Mouse (Mus musculus) midbrain, embryonic 12.5 days (tissue): ENCODE measurements at regions not wholly inside any gene's neighbourhood (a gene's known extent, or its start where the extent isn't known, plus 50 kb on each side); places are given as distances from the start of the nearest gene placed in this dataset.

Experiments
- ATAC-seq: fragments of 200-750 bp; cut with Nextera tagmentation; 2 replicates; pipeline ENCODE4 v1.8.0; 2017; ENCODE audit warnings: low read depth, moderate TSS enrichment, moderate library complexity; ENCODE audit not compliant: low FRiP score
- H3K27ac ChIP-seq: fragments of 300-500 bp; sonication (generic); replicated peaks from 2 replicates; pipeline ENCODE4 v1.5.1; 2016; ENCODE audit warnings: mild to moderate bottlenecking
- H3K27me3 ChIP-seq: fragments of 300-500 bp; sonication (generic); 2 replicates; pipeline ENCODE4 v1.6.1; 2016; ENCODE audit warnings: mild to moderate bottlenecking
- H3K36me3 ChIP-seq: fragments of 300-500 bp; sonication (generic); 2 replicates; pipeline ENCODE4 v1.6.1; 2016
- H3K4me1 ChIP-seq: fragments of 300-500 bp; sonication (generic); 2 replicates; pipeline ENCODE4 v1.6.1; 2016
- H3K4me2 ChIP-seq: fragments of 300-500 bp; sonication (generic); replicated peaks from 2 replicates; pipeline ENCODE4 v1.6.1; 2016; ENCODE audit warnings: mild to moderate bottlenecking, moderate library complexity
- H3K4me3 ChIP-seq: fragments of 300-500 bp; sonication (generic); 2 replicates; pipeline ENCODE4 v1.5.1; 2016; ENCODE audit warnings: mild to moderate bottlenecking
- H3K9ac ChIP-seq: fragments of 300-500 bp; sonication (generic); replicated peaks from 2 replicates; pipeline ENCODE4 v1.6.1; 2016; ENCODE audit warnings: mild to moderate bottlenecking, moderate library complexity
- H3K9me3 ChIP-seq: fragments of 300-500 bp; sonication (generic); 2 replicates; pipeline ENCODE4 v1.6.1; 2016; ENCODE audit warnings: mild to moderate bottlenecking
- WGBS: fragments of 180-500 bp; shearing (Covaris S2); methylation state at CpG from one replicate; pipeline ENCODE4 v1.1.7; 2016; 5-methylcytosine and 5-hydroxymethylcytosine counted together

DNA sequence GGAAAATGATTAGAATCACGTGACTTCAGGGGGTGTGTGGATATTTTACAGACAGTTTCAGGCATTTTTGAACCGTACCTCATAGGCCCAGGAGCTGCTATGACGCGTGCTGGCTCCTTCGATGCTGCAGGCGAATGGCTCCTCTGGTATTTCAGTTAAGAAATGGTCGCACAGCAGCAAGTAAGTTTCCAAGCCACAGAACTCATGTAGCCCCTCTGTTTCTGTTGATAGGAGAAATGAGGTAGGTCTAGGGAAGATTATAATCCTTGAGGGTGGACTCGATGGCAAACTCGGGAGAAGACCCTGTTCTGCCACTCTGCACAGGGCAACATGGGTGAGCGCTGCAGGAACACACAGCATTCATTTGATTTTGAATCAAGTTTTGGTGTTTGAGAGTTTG, 127.0 kb upstream of the Npvf start:
- Histone ChIP-seq H3K27me3 (no peaks in the 10 kb centered on the region), H3K4me1 (peaks cover 25% of the 10 kb centered on the region), H3K4me3 (no peak overlapping the region), H3K36me3 (no peaks in the 10 kb centered on the region), H3K27ac (no peak overlapping the region), H3K4me2 (no peak overlapping the region), H3K9ac (no peak overlapping the region), H3K9me3 (no peaks in the 10 kb centered on the region)
- WGBS: 91% methylated on average over 10 of the region's 10 CpGs
- ATAC-seq: no peak

DNA sequence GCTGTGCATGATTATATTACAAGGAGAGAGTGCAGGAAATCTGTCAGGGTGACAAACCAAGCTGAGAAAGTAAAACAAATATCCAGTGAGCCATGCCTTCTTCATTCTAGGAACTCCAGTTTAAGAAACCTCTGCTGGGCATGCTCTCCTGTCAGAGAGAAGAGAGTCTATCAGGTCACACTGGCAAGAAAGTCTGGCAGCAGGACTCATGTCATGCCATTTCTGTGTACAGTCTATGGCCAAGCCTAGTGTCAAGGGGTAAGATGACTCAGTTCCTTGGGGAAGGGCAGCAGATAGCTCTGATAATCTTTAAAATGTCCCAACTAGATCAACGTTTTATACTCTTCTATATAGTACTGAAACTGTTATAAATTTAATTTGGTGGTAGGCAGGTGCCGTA, 128.0 kb upstream of the Npvf start:
- Histone ChIP-seq H3K4me2 (no peak overlapping the region), H3K9me3 (no peaks in the 10 kb centered on the region), H3K4me3 (no peak overlapping the region), H3K27me3 (no peaks in the 10 kb centered on the region), H3K27ac (no peak overlapping the region), H3K36me3 (no peaks in the 10 kb centered on the region), H3K9ac (no peak overlapping the region), H3K4me1 (peaks cover 17% of the 10 kb centered on the region)
- WGBS: 88% methylated on average over 2 of the region's 2 CpGs
- ATAC-seq: no peak

DNA sequence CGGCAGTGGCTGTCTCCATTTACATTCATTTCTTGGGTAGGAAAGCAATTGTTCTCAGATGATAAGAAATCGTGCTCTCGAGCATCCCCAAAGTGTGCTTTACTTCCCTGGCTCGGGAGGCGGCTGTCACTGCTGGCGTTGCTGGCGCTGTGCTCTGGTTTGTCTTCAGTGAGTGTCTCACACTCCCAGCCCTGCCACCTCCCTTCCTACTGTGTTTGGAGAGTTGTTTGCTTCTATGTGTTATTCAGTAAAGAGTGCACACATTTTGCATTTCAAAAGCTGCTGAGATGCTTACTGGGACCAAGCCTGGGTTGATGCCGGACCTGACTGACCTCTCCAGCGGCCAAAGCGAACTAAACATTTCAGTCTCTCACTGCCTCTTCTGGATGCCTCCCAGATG, 129.3 kb upstream of the Npvf start:
- H3K9ac ChIP-seq: no peak overlapping the region
- H3K27me3 ChIP-seq: no peaks in the 10 kb centered on the region
- no peak overlapping the region for H3K4me3 ChIP-seq
- peaks cover 4% of the 10 kb centered on the region for H3K4me1 ChIP-seq
- no peak overlapping the region for H3K4me2 ChIP-seq
- H3K36me3 ChIP-seq: no peaks in the 10 kb centered on the region
- no peak for ATAC-seq
- 59% methylated on average over 10 of the region's 10 CpGs for WGBS
- H3K9me3 ChIP-seq: no peaks in the 10 kb centered on the region
- peak overlapping the region; percentile 22; the same call in 1 of the 2 replicates for H3K27ac ChIP-seq

DNA sequence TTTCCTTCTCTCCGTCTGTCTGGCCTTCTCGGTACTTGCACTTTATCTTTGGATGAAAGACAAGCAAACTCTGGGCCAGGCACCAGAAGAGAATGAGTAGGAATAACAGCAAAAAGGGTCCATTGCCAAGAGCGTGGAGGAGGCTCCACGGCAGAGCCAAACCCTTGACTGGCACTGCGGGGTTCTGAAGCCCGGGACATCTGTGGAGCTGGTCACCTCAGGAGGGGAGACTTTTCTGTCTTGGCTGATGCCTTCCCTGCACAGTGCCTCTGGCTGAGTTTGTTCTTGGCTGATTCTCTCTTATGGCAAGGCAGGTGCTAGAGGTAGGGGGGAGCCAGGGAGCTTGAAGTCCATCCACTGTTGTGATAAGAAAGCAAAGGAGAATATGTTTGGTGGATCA, 130.1 kb upstream of the Npvf start:
- 90% methylated on average over 6 of the region's 6 CpGs for WGBS
- Histone ChIP-seq H3K27me3 (no peaks in the 10 kb centered on the region), H3K4me3 (no peak overlapping the region), H3K4me2 (no peak overlapping the region), H3K27ac (no peak overlapping the region), H3K4me1 (no peaks in the 10 kb centered on the region; the same call in 1 of the 2 replicates), H3K9ac (no peak overlapping the region), H3K9me3 (no peaks in the 10 kb centered on the region), H3K36me3 (no peaks in the 10 kb centered on the region)
- no peak for ATAC-seq

DNA sequence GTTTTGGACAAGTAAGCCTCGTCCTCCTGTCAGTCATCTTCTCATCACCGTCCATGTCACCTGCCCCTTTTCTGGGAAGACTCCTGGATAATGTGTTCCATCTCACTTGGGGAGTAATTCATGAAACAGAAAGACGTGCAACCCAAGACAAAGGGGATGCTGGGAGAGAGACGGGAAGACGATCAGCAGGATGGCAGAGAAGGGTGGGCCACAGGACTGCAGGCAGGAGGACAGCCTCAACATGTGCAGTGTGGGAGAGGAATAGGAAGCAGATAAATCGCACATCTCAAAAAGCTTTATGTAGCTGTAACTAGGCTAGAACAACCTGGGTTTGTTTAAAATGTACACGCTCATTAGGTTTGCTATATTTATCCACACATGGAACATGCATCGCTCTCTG, 133.4 kb upstream of the Npvf start:
- no peak overlapping the region for H3K27ac ChIP-seq
- no peak for ATAC-seq
- H3K36me3 ChIP-seq: no peaks in the 10 kb centered on the region
- H3K4me2 ChIP-seq: no peak overlapping the region
- H3K4me1 ChIP-seq: no peaks in the 10 kb centered on the region; the same call in 1 of the 2 replicates
- WGBS: 95% methylated on average over 8 of the region's 8 CpGs
- H3K4me3 ChIP-seq: no peak overlapping the region
- no peaks in the 10 kb centered on the region for H3K27me3 ChIP-seq
- H3K9ac ChIP-seq: no peak overlapping the region
- H3K9me3 ChIP-seq: no peaks in the 10 kb centered on the region

DNA sequence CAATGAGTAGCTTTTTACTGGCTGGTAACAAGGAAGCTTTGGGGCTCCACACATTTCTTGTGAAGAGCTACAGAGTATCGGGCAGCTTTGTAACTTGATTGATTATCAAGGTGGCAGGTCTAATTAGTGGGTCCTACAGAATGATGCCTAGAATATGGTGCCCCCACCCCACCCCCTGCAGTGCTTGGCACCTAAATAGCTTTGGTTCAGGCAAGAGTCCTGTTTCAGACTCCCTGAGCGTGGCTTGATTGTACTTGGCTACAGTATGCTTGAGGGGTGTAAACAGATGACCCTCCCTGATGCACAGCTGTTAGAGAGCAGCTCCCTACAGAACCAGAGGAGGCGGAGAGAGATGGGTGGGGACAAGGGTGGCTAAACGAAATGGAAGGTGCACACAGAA, 145.7 kb upstream of the Npvf start:
- WGBS: 89% methylated on average over 4 of the region's 4 CpGs
- H3K9me3 ChIP-seq: no peaks in the 10 kb centered on the region
- H3K4me1 ChIP-seq: peaks cover 10% of the 10 kb centered on the region; the same call in 1 of the 2 replicates
- no peak for ATAC-seq
- H3K4me3 ChIP-seq: no peak overlapping the region
- H3K9ac ChIP-seq: no peak overlapping the region
- H3K27me3 ChIP-seq: no peaks in the 10 kb centered on the region
- no peaks in the 10 kb centered on the region for H3K36me3 ChIP-seq
- no peak overlapping the region for H3K27ac ChIP-seq
- no peak overlapping the region for H3K4me2 ChIP-seq

DNA sequence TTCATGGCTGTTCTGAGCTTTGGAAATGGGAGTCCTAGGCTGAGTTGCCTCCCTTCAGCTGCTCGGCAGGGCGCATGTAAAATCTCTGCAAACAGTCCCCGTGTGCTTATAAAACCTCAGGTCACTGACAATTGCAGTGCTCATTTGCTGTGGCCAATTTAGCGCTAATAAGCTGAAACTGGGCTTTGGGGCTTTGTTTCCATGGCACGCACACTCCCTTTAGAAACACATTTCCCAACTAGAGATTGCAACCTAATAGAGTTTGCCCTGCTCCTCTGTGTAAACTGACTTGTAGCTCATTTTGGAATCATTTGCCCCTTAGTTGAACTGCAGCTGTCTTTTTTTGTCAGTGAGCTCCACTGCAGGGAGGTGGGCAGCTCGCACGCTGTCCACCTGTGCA, 148.7 kb upstream of the Npvf start:
- H3K36me3 ChIP-seq: no peaks in the 10 kb centered on the region
- no peak overlapping the region for H3K4me3 ChIP-seq
- H3K4me1 ChIP-seq: peaks cover 16% of the 10 kb centered on the region
- 46% methylated on average over 7 of the region's 7 CpGs for WGBS
- ATAC-seq: no peak
- no peak overlapping the region for H3K4me2 ChIP-seq
- H3K9me3 ChIP-seq: no peaks in the 10 kb centered on the region
- H3K27ac ChIP-seq: peak overlapping the region; percentile 49; the same call in 1 of the 2 replicates
- H3K27me3 ChIP-seq: 0 out of 2 replicates have a peak, but pooled peaks cover 9% of the 10 kb centered on the region
- no peak overlapping the region for H3K9ac ChIP-seq

DNA sequence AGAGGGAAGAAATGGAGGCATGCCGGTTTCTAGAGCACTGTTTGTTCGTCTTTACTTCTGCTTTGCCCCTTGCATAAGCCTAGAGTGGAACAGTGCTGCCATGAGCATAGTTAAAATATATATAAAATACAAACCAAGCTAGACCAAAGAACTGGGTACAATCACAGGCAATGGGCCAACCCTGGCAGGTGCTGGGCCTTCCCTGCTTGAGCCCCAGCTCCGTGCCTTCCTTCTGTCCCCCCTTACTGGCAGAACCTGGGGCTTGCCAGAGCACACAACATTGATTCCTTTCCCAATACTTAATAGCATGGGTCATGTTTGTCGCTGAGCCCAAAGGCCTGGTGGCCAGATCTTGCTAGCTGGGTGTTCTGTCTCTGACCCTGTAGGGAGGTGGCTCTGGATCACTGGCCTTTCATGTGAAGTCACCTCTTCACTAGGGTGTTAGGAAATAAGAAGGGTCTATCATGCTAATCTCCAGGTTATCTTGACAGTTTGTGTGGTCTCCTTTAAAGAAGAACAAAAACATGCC, 150.3 kb upstream of the Npvf start:
- H3K27ac ChIP-seq: no peak overlapping the region
- 88% methylated on average over 4 of the region's 4 CpGs for WGBS
- peaks cover 28% of the 10 kb centered on the region for H3K4me1 ChIP-seq
- 0 out of 2 replicates have a peak, but pooled peaks cover 9% of the 10 kb centered on the region for H3K27me3 ChIP-seq
- no peak overlapping the region for H3K4me2 ChIP-seq
- no peak overlapping the region for H3K4me3 ChIP-seq
- H3K9ac ChIP-seq: no peak overlapping the region
- H3K36me3 ChIP-seq: no peaks in the 10 kb centered on the region
- no peaks in the 10 kb centered on the region for H3K9me3 ChIP-seq
- no peak for ATAC-seq

DNA sequence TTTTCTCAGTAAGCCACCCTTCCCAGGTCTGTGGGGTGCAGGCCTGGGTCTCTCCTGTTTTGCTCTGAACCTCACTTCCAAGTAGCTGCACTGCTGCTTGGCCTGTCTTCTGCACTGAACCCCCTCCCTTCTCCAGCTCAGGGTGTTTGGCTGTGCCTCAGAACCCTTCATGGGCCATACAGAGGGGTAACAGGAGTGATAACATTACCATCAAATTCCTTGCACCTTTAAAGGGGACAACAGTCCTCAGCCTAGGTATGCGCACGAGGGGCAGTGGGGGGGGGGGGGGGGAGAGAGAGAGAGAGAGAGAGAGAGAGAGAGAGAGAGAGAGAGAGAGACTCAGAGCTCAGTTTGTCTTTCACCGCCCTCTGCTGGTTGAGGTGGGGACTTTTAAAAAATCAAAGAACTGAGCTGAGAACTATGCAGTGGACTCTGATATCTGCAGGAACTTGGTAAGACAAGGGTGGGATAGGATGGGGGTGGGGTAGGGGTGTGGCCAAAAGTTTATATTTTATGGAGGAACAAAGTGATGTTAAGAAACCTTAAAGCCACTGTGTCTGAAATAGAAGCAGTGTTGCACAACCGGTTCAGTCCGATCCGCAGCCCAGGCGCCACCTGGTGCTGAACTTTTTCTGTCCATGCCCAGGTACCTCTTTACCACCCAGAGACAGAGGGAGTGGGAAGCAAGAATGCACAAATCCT, 152.3 kb upstream of the Npvf start:
- Histone ChIP-seq H3K9me3 (no peaks in the 10 kb centered on the region), H3K27me3 (0 out of 2 replicates have a peak, but pooled peaks cover 9% of the 10 kb centered on the region), H3K36me3 (no peaks in the 10 kb centered on the region), H3K9ac (no peak overlapping the region), H3K4me1 (peaks cover 33% of the 10 kb centered on the region), H3K4me3 (no peak overlapping the region), H3K27ac (no peak overlapping the region), H3K4me2 (0 out of 2 replicates have a peak overlapping the region, but pooled peaks have one; percentile 21)
- ATAC-seq: peak; percentile 63
- WGBS: 16% methylated on average over 7 of the region's 7 CpGs

DNA sequence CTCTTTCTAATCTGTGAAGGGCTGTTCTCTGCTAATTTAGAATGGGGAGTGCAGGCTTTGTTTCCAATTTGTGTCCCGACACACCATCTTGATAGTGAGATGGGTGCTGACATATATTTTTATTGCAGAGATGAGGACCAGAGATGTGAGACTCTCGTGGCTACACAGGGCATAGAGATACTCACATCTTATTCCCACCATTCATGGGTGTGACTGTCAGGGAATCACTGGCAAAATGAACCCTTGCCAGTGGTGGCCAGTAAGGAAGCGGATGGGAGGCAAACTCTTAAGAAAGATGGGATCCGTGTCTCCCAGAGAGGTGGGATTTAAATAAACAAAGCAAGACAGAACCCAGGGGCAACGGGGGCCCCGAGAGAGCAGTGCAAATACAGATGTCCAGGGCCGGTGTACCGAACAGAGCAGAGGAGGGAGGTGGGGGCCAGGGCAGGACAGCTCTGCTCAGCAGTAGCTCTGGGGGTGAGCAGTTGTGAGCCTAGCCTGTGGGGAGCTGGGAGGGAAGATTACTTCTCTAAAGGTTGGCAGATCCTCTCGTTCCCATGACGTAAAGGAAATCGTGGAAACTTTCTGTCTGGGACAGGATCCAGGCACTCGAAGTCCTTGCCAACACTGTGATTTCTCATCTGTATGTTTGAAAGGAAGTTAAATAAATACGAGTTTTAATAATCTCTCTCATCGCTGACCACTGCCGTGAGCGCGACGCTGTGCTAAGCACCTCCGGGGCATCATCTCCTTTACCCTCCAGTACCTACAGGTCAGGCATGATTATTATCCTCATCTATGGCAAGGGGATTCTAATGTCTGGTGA, 153.2 kb upstream of the Npvf start:
- WGBS: 56% methylated on average over 19 of the region's 19 CpGs
- Histone ChIP-seq H3K36me3 (no peaks in the 10 kb centered on the region), H3K4me1 (peaks cover 33% of the 10 kb centered on the region), H3K9me3 (no peaks in the 10 kb centered on the region), H3K4me3 (no peak overlapping the region), H3K27me3 (0 out of 2 replicates have a peak, but pooled peaks cover 9% of the 10 kb centered on the region), H3K9ac (no peak overlapping the region), H3K4me2 (no peak overlapping the region), H3K27ac (0 out of 2 replicates have a peak overlapping the region, but pooled peaks have one; percentile 47)
- ATAC-seq: peak; percentile 45; the same call in 1 of the 2 replicates

DNA sequence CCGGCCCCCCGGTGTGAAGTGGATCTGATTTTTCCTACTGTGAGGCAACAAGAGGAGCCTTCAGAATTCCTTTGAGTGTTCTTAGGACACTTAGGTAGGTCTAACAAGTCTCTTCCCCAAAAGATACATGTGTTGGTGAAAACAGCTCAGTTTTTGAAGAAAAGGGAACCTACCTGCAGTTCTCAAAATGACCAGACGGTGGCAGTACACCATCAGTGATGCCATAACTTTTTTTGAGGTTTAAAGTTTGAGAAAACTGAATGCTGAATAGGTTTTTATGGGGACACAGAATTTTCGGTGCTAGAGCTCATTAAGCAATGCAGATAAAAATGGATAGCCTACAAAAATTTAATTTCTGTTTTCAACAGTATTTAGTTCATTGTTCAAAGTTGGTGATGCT, 153.9 kb upstream of the Npvf start:
- Histone ChIP-seq H3K27me3 (0 out of 2 replicates have a peak, but pooled peaks cover 9% of the 10 kb centered on the region), H3K4me2 (no peak overlapping the region), H3K4me1 (peaks cover 26% of the 10 kb centered on the region), H3K36me3 (no peaks in the 10 kb centered on the region), H3K4me3 (no peak overlapping the region), H3K9ac (no peak overlapping the region), H3K27ac (0 out of 2 replicates have a peak overlapping the region, but pooled peaks have one; percentile 63), H3K9me3 (no peaks in the 10 kb centered on the region)
- WGBS: 7% methylated on average over 4 of the region's 4 CpGs
- ATAC-seq: no peak
